Mouse (Mus musculus): ENCODE measurements around the gene AI661453.

AI661453 gene

GRCm38 (mm10) chr17:47441296-47442051 is 5.1 kb downstream of the AI661453 start:
- peak; percentile 62 for DNase-seq (ENCODE audit: low spot score)

- peak; percentile 66 for DNase-seq (ENCODE audit: low spot score)
These were observed 5.9 kb downstream of the AI661453 start for GRCm38 (mm10) chr17:47442271-47442670.

DNA sequence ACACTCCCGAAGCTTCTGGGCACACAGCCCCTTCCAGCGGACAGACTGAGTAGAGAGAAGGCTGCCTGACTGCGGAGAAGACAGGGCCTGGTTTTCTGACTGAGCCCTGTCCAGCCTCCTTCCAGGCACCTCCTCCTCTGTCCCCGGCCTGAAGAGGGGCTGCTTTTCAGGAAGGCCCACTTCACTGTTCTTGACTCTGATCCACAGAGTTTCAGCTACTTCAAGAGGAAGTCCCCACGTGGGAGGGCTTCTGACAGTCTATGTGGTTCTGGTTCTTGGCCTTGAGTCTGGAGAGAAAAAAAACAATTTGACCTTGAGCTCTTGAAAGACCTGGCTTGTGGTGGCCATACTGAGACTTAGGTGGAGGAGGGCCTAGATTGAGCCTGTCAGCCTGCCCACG is 7.7 kb downstream of the AI661453 start:
- no peak for DNase-seq (ENCODE audit: low spot score)

GRCm38 (mm10) chr17:47445518-47445917 is 9.1 kb downstream of the AI661453 start:
- DNase-seq (ENCODE audit: low spot score) = peak; percentile 60

GRCm38 (mm10) chr17:47446025-47446424 is 9.6 kb downstream of the AI661453 start:
- peak; percentile 64 for DNase-seq (ENCODE audit: low spot score)

DNA sequence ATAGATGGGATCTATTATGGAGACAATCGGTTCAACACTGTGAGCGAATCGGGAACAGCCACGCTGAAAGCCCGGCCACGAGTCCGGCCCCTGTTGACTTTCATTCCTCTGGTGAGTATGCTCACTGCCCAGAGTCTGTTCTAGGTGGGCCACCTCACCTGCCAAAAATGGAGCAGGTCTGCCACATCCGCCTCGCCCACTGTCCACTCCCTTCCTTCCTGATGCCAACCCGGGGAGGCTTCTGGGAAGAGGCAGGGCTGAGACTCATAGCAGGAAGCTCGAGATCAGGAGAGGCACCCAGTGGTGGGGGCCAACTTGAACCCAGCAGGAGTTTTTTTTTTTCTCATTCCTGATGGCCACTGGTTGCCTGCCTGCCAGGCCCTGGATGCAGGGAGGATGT is 10.1 kb downstream of the AI661453 start:
- DNase-seq (ENCODE audit: low spot score) = no peak

DNA sequence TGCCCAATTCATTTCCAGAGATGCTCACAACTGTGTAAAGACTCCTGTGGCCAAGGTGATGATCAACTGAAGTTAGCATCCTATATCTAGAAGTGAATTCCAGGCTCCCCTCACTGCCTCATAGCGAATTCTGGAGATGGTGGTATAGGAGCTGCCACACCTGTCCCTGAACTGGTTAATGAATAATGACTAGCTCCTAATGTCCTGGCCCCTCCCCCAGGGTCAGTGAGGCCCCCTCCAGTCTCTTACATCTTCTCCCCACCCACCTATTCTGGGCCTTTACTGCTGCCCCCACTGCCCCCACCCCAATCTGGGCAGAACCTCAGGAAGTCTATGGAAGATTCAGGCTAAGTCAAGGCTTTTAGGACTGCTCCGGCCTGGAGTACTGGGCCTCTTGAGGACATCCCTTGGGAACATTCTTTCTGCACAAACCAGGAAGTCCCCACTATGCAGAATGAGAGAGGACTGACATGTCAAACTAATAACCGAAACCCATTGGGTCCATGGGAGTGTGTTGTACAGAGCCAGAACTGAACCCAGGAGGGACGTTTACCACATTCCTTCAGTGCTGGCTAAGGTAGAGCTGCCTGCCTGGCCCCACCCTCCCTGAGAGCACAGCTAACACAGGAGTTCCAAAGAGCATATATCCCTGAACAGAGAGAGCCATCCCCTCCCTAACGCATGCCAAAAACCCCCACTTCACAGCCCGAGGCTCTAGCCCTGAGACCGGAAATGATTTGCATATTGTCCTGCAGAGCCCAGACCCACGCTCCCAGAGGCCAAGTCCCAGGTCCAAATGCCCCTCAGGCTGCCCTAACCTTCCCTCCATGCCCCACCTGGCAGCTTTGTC is 12.3 kb downstream of the AI661453 start:
- peak; percentile 70 for DNase-seq (ENCODE audit: low spot score)

DNA sequence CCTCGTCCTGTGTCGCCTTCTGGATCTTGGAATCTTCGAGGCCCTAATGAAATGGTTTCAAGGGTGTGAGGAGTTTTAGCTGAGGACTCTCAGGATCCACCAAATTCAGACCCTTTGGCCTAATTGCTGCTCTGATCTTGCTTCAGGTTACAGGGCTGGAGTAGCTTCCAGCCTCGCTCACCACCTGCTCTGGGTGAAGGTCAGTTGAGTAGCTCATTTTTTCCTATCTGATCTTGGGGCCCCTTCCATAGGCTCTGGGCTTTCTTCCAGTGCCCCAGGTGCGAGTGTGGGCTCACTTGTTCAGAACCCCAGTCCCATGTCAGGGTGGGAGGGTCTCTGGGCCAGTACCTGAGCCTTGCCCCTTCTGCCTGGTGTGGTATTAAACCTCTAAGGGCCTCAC is 13.0 kb downstream of the AI661453 start:
- DNase-seq (ENCODE audit: low spot score) = no peak

- peak; percentile 69 for DNase-seq (ENCODE audit: low spot score)
These were observed 13.8 kb downstream of the AI661453 start for GRCm38 (mm10) chr17:47450239-47450638.

DNA sequence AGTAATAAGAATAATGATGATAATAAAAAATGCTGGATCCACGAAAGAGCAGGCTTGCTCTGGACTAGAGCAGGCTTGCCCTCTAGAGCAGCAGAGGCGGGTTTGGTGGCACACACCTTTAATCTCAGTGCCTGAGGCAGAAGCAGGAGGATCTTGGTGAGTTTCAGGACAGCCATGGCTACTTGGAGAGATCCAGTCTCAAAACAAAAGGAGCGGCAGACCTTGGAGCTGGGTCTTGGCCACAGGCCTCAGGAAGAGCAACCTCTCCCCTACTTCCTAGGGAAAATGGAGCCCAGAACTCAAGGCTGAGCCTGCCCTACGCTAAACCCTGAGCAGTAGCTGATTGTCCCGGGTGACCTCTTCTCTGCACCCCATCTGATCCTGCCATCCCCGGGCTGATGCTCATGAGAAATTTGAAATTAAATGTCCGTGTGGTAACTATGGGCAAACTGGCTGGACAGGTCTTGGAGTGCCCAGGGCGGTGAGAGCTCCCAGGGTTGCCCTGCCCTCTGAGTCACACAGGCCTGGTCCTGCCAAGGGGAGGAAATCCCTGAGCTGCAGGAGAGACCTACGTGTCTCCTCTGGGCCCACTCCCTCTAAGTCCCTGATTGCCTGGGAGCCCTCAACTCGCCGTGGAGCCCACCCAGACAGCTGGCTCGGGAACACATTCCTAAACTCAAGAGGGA is 14.6 kb downstream of the AI661453 start:
- DNase-seq (ENCODE audit: low spot score) = no peak

GRCm38 (mm10) chr17:47452886-47453285 is 16.5 kb downstream of the AI661453 start:
- DNase-seq (ENCODE audit: low spot score) = no peak

- DNase-seq (ENCODE audit: low spot score) = no peak
These were observed 18.3 kb downstream of the AI661453 start for GRCm38 (mm10) chr17:47454675-47455074.

DNA sequence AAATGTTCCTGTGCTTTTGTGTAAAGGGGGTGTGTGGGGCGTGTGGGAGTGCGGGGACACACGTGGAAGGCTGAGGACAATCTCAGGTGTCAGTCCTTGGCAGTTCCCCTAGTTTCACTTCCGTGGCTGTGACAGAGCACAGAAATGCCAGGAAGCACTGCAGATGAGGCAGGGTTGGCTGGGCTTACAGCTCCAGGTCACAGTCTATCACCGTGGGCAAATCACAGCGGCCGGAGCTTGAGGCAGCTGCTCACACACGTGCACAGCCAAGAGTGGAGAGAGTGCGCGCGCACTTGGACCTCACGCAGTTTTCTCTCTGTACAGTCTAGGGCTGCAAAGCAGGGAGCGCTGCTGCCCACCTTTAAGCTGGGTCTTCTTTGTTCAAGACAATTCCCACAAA is 21.9 kb downstream of the AI661453 start:
- no peak for DNase-seq (ENCODE audit: low spot score)

- DNase-seq (ENCODE audit: low spot score) = no peak
These were observed 22.5 kb downstream of the AI661453 start for GRCm38 (mm10) chr17:47458936-47459335.

- DNase-seq (ENCODE audit: low spot score) = no peak
These were observed 23.0 kb downstream of the AI661453 start for GRCm38 (mm10) chr17:47459341-47459919.

DNA sequence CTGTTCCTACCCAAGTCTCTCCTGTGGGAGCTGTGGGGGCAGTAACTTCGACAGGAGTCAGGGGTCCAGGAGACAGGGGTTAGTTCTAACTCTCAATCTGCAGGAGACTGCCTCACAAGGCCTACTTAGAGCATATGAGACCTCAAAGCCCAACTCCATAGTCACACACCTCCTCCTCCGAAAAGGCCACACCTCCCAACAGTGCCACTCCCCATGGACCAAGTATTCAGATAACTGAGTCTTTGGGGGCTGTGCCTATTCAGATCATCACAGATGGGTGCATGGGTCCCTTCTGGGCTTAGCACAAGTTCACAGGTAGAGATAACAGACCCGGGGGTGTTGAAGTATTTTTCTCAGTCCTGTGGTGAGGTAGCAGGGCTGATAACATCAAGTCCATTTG is 25.3 kb downstream of the AI661453 start:
- DNase-seq (ENCODE audit: low spot score) = no peak

- no peak for DNase-seq (ENCODE audit: low spot score)
These were observed 25.8 kb downstream of the AI661453 start for GRCm38 (mm10) chr17:47462209-47462608.

GRCm38 (mm10) chr17:47462728-47463388 is 26.4 kb downstream of the AI661453 start:
- peak; percentile 86 for DNase-seq (ENCODE audit: low spot score)

GRCm38 (mm10) chr17:47464248-47464965 is 28.0 kb downstream of the AI661453 start:
- DNase-seq (ENCODE audit: low spot score) = peak; percentile 82

DNA sequence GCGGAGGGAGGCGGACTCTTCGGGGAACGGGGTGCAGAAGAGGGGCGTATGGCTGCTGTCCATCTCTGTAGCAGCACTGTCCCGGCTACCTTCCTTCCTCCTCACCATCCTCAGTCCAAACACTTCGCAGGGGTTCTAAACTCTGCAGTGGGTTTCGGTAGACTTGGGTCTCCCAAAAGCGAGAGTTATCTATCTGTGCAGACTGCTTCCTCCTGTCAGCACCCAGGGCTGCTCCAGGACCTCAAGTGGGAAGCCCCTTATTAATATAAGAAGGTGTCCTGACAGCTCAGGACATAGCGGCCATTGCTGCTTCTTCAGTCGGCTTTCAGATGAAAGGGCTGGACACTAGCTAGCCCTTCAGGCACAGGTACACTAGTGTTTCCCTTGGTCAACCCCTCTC is 28.6 kb downstream of the AI661453 start:
- no peak for DNase-seq (ENCODE audit: low spot score)

- peak; percentile 6 for DNase-seq (ENCODE audit: low spot score)
These were observed 29.9 kb downstream of the AI661453 start for GRCm38 (mm10) chr17:47466284-47466683.

All from yolk sac, embryonic 10.5 days (tissue).